Mouse (Mus musculus): ENCODE data around the gene Sdk2.

- TF ChIP-seq CTCF (IDR thresholded peaks at IDR 0.05; ENCODE audit: low read depth, low read length): no peak
- no peak for TF ChIP-seq TAL1 (conservative IDR thresholded peaks at IDR 0.05; ENCODE audit: low read depth, low read length)
Observed at GRCm38 (mm10) chr11:113867066-113867465, 199.8 kb downstream of the Sdk2 start.

Measured in G1E (cell line).